Mouse (Mus musculus): ENCODE results near the gene Dnase2b.

DNA sequence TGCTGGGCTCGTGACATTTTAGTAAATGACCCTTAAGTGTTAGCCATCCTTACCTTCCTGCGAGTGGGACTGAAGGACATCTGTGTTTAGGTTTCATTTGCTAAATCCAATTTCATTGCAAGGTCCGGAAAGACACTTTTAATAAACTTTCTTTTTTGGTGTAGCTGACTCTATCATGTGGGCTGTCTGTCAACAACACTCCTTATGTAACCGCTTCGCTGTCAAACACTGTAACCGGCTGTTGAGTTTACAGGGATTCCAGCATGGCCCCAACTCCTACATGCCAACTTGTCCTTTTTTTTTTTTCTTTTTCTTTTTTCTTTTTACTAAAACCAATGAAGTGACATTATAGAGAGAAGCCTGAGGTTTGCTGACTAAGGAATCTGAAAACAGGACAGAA lies 17.0 kb downstream of the Dnase2b start:
- no peak for TF ChIP-seq CTCF (IDR thresholded peaks at IDR 0.05; ENCODE audit: borderline replicate concordance, extremely low read depth, insufficient read depth, insufficient read length)
- no peak for TF ChIP-seq POLR2A (IDR thresholded peaks at IDR 0.05; ENCODE audit: borderline replicate concordance, extremely low read depth, insufficient read depth, insufficient read length, poor library complexity, severe bottlenecking)
